Comparison of ENCODE assay signal across 12 mouse cellular contexts in the genomic region with DNA sequence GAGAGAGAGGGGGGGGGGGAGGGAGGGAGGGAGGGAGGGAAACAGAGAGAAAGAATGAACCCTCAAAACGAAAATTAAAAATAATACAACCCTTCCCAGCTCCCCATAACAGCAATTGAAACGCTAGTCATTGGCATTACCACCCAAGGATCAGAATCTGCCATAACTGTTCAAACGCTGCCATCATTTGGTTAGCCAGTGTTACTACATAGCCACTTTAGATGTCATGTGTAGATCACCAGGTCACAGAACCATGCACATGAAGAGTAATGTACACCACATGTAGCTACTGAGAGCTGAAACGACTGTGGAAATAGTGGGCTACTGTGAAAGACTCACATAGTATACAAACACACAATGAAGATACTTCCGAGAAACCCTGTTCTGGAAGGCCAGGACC. TPM values are rescaled to one million over a fixed set of nuclear protein-coding genes. Genes with fewer than 3 reads are reported as not detected.
A peak's percentile ranks its signal among the peaks of the same experiment; 100 is the strongest.
DNase-seq lines count a peak whose midpoint lies in the region; ATAC-seq and TF ChIP-seq lines count a peak whose summit lies in the region.
"Had no signal": no experiment of that assay in that cellular context is flagged by ENCODE, and none has a peak within 500 bp of the region (broad histone marks: within the 10 kb centered on the region; RNA-seq: fewer than 3 reads in every experiment).

No protein-coding gene starts in this region.

- TF ChIP-seq CTCF in hindbrain, postnatal 0 days (IDR thresholded peaks at IDR 0.05; ENCODE audit: low read depth): peak; percentile 63
- TF ChIP-seq CTCF in Patski (IDR thresholded peaks at IDR 0.05): peak; percentile 42

- H3K4me2 ChIP-seq in hindbrain, postnatal 0 days (ENCODE audit: low read depth, low read length): no peak overlapping the region
- H3K4me2 ChIP-seq in hindbrain, embryonic 12.5 days (replicated peaks): no peak overlapping the region
- H3K4me2 ChIP-seq in forebrain, embryonic 11.5 days (ENCODE audit: low read depth, low read length, severe bottlenecking): no peak overlapping the region
- H3K4me2 ChIP-seq: heart, embryonic 11.5 days; lung, embryonic 15.5 days; stomach, embryonic 15.5 days had no signal

- no peak overlapping the region for H3K9ac ChIP-seq in hindbrain, postnatal 0 days (replicated peaks; ENCODE audit: low read length)
- H3K9ac ChIP-seq in hindbrain, embryonic 12.5 days: no peak overlapping the region
- H3K9ac ChIP-seq in forebrain, embryonic 11.5 days (ENCODE audit: low read length): no peak overlapping the region
- H3K9ac ChIP-seq: lung, embryonic 15.5 days; stomach, embryonic 15.5 days had no signal

- H3K9me3 ChIP-seq in hindbrain, postnatal 0 days (ENCODE audit: low read length): no peaks in the 10 kb centered on the region
- no peaks in the 10 kb centered on the region for H3K9me3 ChIP-seq in hindbrain, embryonic 12.5 days (replicated peaks)
- H3K9me3 ChIP-seq in forebrain, embryonic 11.5 days (ENCODE audit: control insufficient read depth, low read length): no peaks in the 10 kb centered on the region
- H3K9me3 ChIP-seq: lung, embryonic 15.5 days; stomach, embryonic 15.5 days had no signal

- WGBS in hindbrain, postnatal 0 days: 67% methylated on average over 5 of the region's 5 CpGs
- WGBS in hindbrain, embryonic 12.5 days: 80% methylated on average over 5 of the region's 5 CpGs
- WGBS in forebrain, embryonic 11.5 days: 87% methylated on average over 5 of the region's 5 CpGs

- CTCF ChIA-PET in Patski (lab: Charles Lee): interaction anchor here (0.8 to 2.6 kb wide), 8 partner anchors 10 to 24 kb away, joined by 3 to 7 read pairs (median 4); a partner anchor contains a TSS

- ATAC-seq in hindbrain, postnatal 0 days: no peak
- ATAC-seq in hindbrain, embryonic 12.5 days (ENCODE audit: low FRiP score): no peak
- ATAC-seq in Patski: no peak
- ATAC-seq in forebrain, embryonic 11.5 days (replicated peaks; ENCODE audit: low FRiP score): no peak

- peaks cover 65% of the 10 kb centered on the region for H3K36me3 ChIP-seq in hindbrain, postnatal 0 days (ENCODE audit: insufficient read depth, low read length)
- H3K36me3 ChIP-seq in hindbrain, embryonic 12.5 days: peaks cover 87% of the 10 kb centered on the region
- H3K36me3 ChIP-seq in forebrain, embryonic 11.5 days (ENCODE audit: control insufficient read depth, insufficient read depth, low read length): peaks cover 5% of the 10 kb centered on the region; the same call in 1 of the 2 replicates

- no peak overlapping the region for H3K4me3 ChIP-seq in hindbrain, postnatal 0 days (ENCODE audit: low read length)
- no peak overlapping the region for H3K4me3 ChIP-seq in hindbrain, embryonic 12.5 days
- no peak overlapping the region for H3K4me3 ChIP-seq in forebrain, embryonic 11.5 days (ENCODE audit: low read depth, low read length)
- H3K4me3 ChIP-seq: lung, embryonic 15.5 days; stomach, embryonic 15.5 days had no signal

- in situ Hi-C loops in Patski (cut with MboI; ENCODE audit: low pct_unique_long_range_greater_than_20kb): loop anchor here (10.0 kb wide), 1 partner anchor 73 kb away; no protein-coding TSS in a partner anchor

- POLR2A ChIA-PET in Patski (lab: Charles Lee): no interaction called here

- peak; percentile 46 for DNase-seq in hindbrain, postnatal 0 days (ENCODE audit: low spot score)
- peak; percentile 35 to 45 for DNase-seq in B cell, adult 2 months
- no peak for DNase-seq in Patski (ENCODE audit: low read depth, low spot score)
- peak; percentile 11 for DNase-seq in lung, postnatal 36 days
- no peak for DNase-seq in right cerebral cortex, postnatal 14 days
- DNase-seq in forebrain, embryonic 11.5 days (ENCODE audit: low spot score): no peak
- no peak for DNase-seq in testis, postnatal 10 days (ENCODE audit: low spot score)
- DNase-seq: kidney, postnatal 4 days had no signal

- no peak overlapping the region for H3K27ac ChIP-seq in hindbrain, postnatal 0 days
- no peak overlapping the region for H3K27ac ChIP-seq in hindbrain, embryonic 12.5 days
- H3K27ac ChIP-seq in forebrain, embryonic 11.5 days (ENCODE audit: low read depth, low read length): no peak overlapping the region
- H3K27ac ChIP-seq: lung, embryonic 15.5 days; stomach, embryonic 15.5 days had no signal

- H3K27me3 ChIP-seq in hindbrain, postnatal 0 days (ENCODE audit: insufficient read depth, low read length): no peaks in the 10 kb centered on the region
- H3K27me3 ChIP-seq in hindbrain, embryonic 12.5 days: no peaks in the 10 kb centered on the region
- no peaks in the 10 kb centered on the region for H3K27me3 ChIP-seq in Patski
- H3K27me3 ChIP-seq in forebrain, embryonic 11.5 days (ENCODE audit: control insufficient read depth, insufficient read depth, low read length): no peaks in the 10 kb centered on the region
- H3K27me3 ChIP-seq: lung, embryonic 15.5 days; stomach, embryonic 15.5 days had no signal

- no peaks in the 10 kb centered on the region for H3K4me1 ChIP-seq in hindbrain, postnatal 0 days (ENCODE audit: insufficient read depth, low read length)
- H3K4me1 ChIP-seq in hindbrain, embryonic 12.5 days: no peaks in the 10 kb centered on the region
- no peaks in the 10 kb centered on the region for H3K4me1 ChIP-seq in forebrain, embryonic 11.5 days (replicated peaks; ENCODE audit: control insufficient read depth, insufficient read depth, low read length)
- H3K4me1 ChIP-seq: lung, embryonic 15.5 days; stomach, embryonic 15.5 days had no signal

RNA-seq across cellular contexts. Expression of a gene that starts 25.1 kb away (rescaled TPM):
- 209 and 223 TPM in 2 replicates for total RNA-seq in hindbrain, postnatal 0 days (2014; rRNA removed)
- polyA plus RNA-seq in hindbrain, postnatal 0 days (2015; fragmentation: Nextera tagmentation; extraction: Ambion mirVana): 102 and 109 TPM in 2 replicates
- polyA plus RNA-seq in hindbrain, embryonic 12.5 days (2016; fragmentation: Nextera tagmentation; extraction: Ambion mirVana): 142 and 163 TPM in 2 replicates
- polyA plus RNA-seq in Patski (2021): 231 TPM
- 310 and 367 TPM in 2 replicates for polyA plus RNA-seq in forebrain, embryonic 11.5 days (2014; fragmentation: Nextera tagmentation; extraction: Ambion mirVana)

RNA-seq across cellular contexts. Expression of a gene that starts 37.9 kb away (rescaled TPM):
- total RNA-seq in hindbrain, postnatal 0 days (2014; rRNA removed): 30.4 and 35.9 TPM in 2 replicates
- polyA plus RNA-seq in hindbrain, postnatal 0 days (2015; fragmentation: Nextera tagmentation; extraction: Ambion mirVana): 71.0 and 73.6 TPM in 2 replicates
- polyA plus RNA-seq in hindbrain, embryonic 12.5 days (2016; fragmentation: Nextera tagmentation; extraction: Ambion mirVana): 108 and 113 TPM in 2 replicates
- polyA plus RNA-seq in Patski (2021): 59.0 TPM
- 87.3 and 92.8 TPM in 2 replicates for polyA plus RNA-seq in forebrain, embryonic 11.5 days (2014; fragmentation: Nextera tagmentation; extraction: Ambion mirVana)

RNA-seq across cellular contexts. Expression of a gene that starts 51.8 kb away (rescaled TPM):
- total RNA-seq in hindbrain, postnatal 0 days (2014; rRNA removed): 28.0 and 48.5 TPM in 2 replicates
- polyA plus RNA-seq in hindbrain, postnatal 0 days (2015; fragmentation: Nextera tagmentation; extraction: Ambion mirVana): 17.2 and 20.5 TPM in 2 replicates
- 62.9 and 67.3 TPM in 2 replicates for polyA plus RNA-seq in hindbrain, embryonic 12.5 days (2016; fragmentation: Nextera tagmentation; extraction: Ambion mirVana)
- polyA plus RNA-seq in Patski (2021): 174 TPM
- polyA plus RNA-seq in forebrain, embryonic 11.5 days (2014; fragmentation: Nextera tagmentation; extraction: Ambion mirVana): 120 and 133 TPM in 2 replicates

Comparison
In these comparisons a context has a peak if more than half of its experiments do, and no peak if none do; other contexts are left out.
1. DNase-seq: peak in hindbrain, postnatal 0 days (single experiment), B cell, adult 2 months (2 of 2) and lung, postnatal 36 days (single experiment); none in Patski (single experiment), right cerebral cortex, postnatal 14 days (single experiment), forebrain, embryonic 11.5 days (single experiment) and testis, postnatal 10 days (single experiment).